Mouse (Mus musculus): Measurements from ENCODE around the gene Ispd. TPM values are rescaled to one million over a fixed set of nuclear protein-coding genes. Genes with fewer than 3 reads are reported as not detected.

Gene Ispd
- polyA plus RNA-seq, 1 experiment = 1.4 TPM

DNA sequence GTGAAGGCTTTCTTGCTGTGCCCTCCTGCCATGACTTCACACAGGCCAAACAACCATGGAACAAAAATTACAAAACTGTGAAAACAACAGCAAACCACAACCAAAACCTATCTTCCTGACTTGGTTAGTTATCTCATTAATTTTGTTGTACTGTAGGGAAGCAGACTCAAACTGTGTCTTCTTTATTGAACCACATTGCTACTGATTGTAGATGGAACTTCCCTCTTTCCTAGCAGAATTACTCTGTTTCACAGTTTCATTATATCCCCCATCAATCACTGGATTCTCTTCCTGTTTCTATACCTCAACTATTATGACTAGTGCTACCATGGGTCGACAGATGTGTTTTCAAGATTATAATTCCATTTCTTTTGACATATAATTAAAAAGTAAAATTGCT lies 251.2 kb downstream of the Ispd start:
- no peaks in the 10 kb centered on the region for H3K27me3 ChIP-seq (ENCODE audit: control insufficient read depth, insufficient read depth, insufficient read length)
- no peaks in the 10 kb centered on the region for H3K79me3 ChIP-seq (ENCODE audit: low read depth)
- H3K79me2 ChIP-seq (ENCODE audit: control insufficient read depth, insufficient read depth) = no peaks in the 10 kb centered on the region
- H3K36me3 ChIP-seq (ENCODE audit: control insufficient read depth, insufficient read depth) = no peaks in the 10 kb centered on the region
- no peak overlapping the region for H3K4me3 ChIP-seq (ENCODE audit: insufficient read depth, poor library complexity, severe bottlenecking)
- TF ChIP-seq CEBPB (IDR thresholded peaks at IDR 0.05; ENCODE audit: low read depth) (no peak), MYOG (IDR thresholded peaks at IDR 0.05; ENCODE audit: control insufficient read depth, extremely low read depth, insufficient read length) (no peak), CTCF (IDR thresholded peaks at IDR 0.05; ENCODE audit: control insufficient read depth, insufficient read depth, insufficient read length) (no peak), FOSL1 (IDR thresholded peaks at IDR 0.05; ENCODE audit: insufficient read depth, low read length, poor library complexity, severe bottlenecking) (no peak), USF1 (IDR thresholded peaks at IDR 0.05; ENCODE audit: low read depth) (no peak), MAX (IDR thresholded peaks at IDR 0.05) (no peak), MYOD1 (IDR thresholded peaks at IDR 0.05; ENCODE audit: control insufficient read depth, insufficient read length, low read depth) (no peak)
- H3ac ChIP-seq (ENCODE audit: control insufficient read depth, insufficient read length, low read depth) = no peak overlapping the region

DNA sequence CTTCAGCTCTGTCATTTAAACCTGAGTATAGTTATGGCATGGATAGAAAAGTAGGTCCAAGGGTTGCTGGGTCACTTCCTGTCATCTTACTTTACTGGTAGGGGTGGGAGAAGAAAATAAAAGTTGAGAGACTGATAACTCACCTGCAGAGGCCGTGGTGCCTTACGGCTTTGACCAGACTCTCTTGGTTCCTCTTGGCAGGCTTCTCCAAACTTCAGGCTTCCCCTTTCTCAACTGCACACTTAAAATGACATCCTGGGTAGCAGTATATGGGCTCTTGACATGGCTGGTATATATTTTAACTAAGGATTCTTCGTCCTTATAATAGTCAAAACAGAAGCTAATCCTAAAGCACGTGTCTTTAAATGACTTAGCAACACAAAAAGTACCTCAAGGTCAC lies 266.3 kb downstream of the Ispd start:
- H3K4me3 ChIP-seq (ENCODE audit: insufficient read depth, poor library complexity, severe bottlenecking) = no peak overlapping the region
- H3K79me2 ChIP-seq (ENCODE audit: control insufficient read depth, insufficient read depth) = no peaks in the 10 kb centered on the region
- no peaks in the 10 kb centered on the region for H3K27me3 ChIP-seq (ENCODE audit: control insufficient read depth, insufficient read depth, insufficient read length)
- no peaks in the 10 kb centered on the region for H3K79me3 ChIP-seq (ENCODE audit: low read depth)
- H3K36me3 ChIP-seq (ENCODE audit: control insufficient read depth, insufficient read depth) = no peaks in the 10 kb centered on the region
- no peak overlapping the region for H3ac ChIP-seq (ENCODE audit: control insufficient read depth, insufficient read length, low read depth)
- TF ChIP-seq FOSL1 (IDR thresholded peaks at IDR 0.05; ENCODE audit: insufficient read depth, low read length, poor library complexity, severe bottlenecking) (no peak), MAX (IDR thresholded peaks at IDR 0.05) (no peak), CEBPB (IDR thresholded peaks at IDR 0.05; ENCODE audit: low read depth) (no peak), USF1 (IDR thresholded peaks at IDR 0.05; ENCODE audit: low read depth) (no peak), MYOD1 (IDR thresholded peaks at IDR 0.05; ENCODE audit: control insufficient read depth, insufficient read length, low read depth) (no peak), MYOG (IDR thresholded peaks at IDR 0.05; ENCODE audit: control insufficient read depth, extremely low read depth, insufficient read length) (no peak), CTCF (IDR thresholded peaks at IDR 0.05; ENCODE audit: control insufficient read depth, insufficient read depth, insufficient read length) (no peak)

DNA sequence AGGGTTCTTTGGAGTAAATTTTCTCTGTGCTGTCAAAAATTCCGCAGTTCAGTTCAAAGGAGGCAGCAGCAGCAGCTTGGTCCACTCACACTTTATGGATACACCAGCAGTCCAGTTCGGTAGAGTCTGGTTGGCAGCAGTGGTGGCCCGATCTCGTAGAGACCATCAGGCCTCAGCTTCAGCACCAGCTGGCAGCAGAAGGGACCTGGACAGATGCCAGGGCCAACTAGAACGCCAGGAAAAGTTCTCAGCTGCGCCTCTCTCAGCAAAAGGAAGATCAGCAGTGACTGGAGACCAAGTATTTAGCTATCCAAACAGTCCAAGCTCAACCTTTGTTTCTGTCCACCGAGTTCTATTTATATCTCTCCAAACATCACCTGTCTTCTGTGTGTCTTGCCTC lies 281.2 kb downstream of the Ispd start:
- no peaks in the 10 kb centered on the region for H3K36me3 ChIP-seq (ENCODE audit: control insufficient read depth, insufficient read depth)
- no peaks in the 10 kb centered on the region for H3K79me3 ChIP-seq (ENCODE audit: low read depth)
- H3K27me3 ChIP-seq (ENCODE audit: control insufficient read depth, insufficient read depth, insufficient read length) = no peaks in the 10 kb centered on the region
- TF ChIP-seq CEBPB (IDR thresholded peaks at IDR 0.05; ENCODE audit: low read depth) (no peak), MAX (IDR thresholded peaks at IDR 0.05) (no peak), MYOD1 (IDR thresholded peaks at IDR 0.05; ENCODE audit: control insufficient read depth, insufficient read length, low read depth) (no peak), CTCF (IDR thresholded peaks at IDR 0.05; ENCODE audit: control insufficient read depth, insufficient read depth, insufficient read length) (no peak), MYOG (IDR thresholded peaks at IDR 0.05; ENCODE audit: control insufficient read depth, extremely low read depth, insufficient read length) (no peak), USF1 (IDR thresholded peaks at IDR 0.05; ENCODE audit: low read depth) (no peak), FOSL1 (IDR thresholded peaks at IDR 0.05; ENCODE audit: insufficient read depth, low read length, poor library complexity, severe bottlenecking) (no peak)
- H3K79me2 ChIP-seq (ENCODE audit: control insufficient read depth, insufficient read depth) = no peaks in the 10 kb centered on the region
- no peak overlapping the region for H3ac ChIP-seq (ENCODE audit: control insufficient read depth, insufficient read length, low read depth)
- H3K4me3 ChIP-seq (ENCODE audit: insufficient read depth, poor library complexity, severe bottlenecking) = no peak overlapping the region

DNA sequence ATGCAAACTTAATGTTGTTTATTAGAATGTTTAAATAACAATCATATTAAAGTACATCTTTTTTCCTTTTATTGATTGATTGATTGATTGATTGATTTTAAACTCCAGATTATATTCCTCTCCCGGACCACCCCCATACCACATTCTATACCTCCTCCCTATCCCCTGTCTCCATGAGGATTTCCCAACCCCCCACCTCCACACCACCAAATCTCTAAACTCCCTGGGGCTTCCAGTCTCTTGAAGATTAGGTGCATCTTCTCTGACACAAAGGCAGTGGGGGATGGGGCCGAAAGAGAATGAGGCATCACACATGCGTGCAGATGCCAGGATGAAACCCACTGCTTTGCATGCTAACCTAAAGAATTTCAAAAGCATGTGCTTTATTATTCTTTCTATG lies 283.5 kb downstream of the Ispd start:
- Histone ChIP-seq H3K79me3 (ENCODE audit: low read depth) (no peaks in the 10 kb centered on the region), H3K79me2 (ENCODE audit: control insufficient read depth, insufficient read depth) (no peaks in the 10 kb centered on the region), H3K27me3 (ENCODE audit: control insufficient read depth, insufficient read depth, insufficient read length) (no peaks in the 10 kb centered on the region), H3ac (ENCODE audit: control insufficient read depth, insufficient read length, low read depth) (no peak overlapping the region), H3K4me3 (ENCODE audit: insufficient read depth, poor library complexity, severe bottlenecking) (no peak overlapping the region), H3K36me3 (ENCODE audit: control insufficient read depth, insufficient read depth) (no peaks in the 10 kb centered on the region)
- TF ChIP-seq CEBPB (IDR thresholded peaks at IDR 0.05; ENCODE audit: low read depth) (no peak), MYOG (IDR thresholded peaks at IDR 0.05; ENCODE audit: control insufficient read depth, extremely low read depth, insufficient read length) (no peak), USF1 (IDR thresholded peaks at IDR 0.05; ENCODE audit: low read depth) (no peak)

DNA sequence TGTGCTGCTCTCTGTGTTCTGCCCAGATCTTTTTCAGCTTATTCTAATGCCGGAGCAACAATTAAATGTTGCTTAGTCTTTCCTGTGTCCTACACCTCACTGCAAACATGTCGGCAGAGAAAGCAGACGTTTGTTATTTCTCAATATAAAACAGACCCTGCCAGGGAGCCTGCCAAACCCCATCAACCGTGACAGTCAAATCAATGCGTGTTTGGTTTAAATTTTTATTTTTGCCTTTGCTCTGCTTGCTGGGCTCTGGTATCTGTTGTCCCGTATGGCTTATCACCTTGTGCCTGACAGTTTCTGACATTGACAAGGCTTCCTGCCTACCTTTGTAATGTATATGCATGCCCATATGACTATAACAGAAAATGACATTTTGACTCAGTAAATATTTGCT lies 285.5 kb downstream of the Ispd start:
- no peaks in the 10 kb centered on the region for H3K79me2 ChIP-seq (ENCODE audit: control insufficient read depth, insufficient read depth)
- H3K4me3 ChIP-seq (ENCODE audit: insufficient read depth, poor library complexity, severe bottlenecking) = no peak overlapping the region
- H3K79me3 ChIP-seq (ENCODE audit: low read depth) = no peaks in the 10 kb centered on the region
- H3ac ChIP-seq (ENCODE audit: control insufficient read depth, insufficient read length, low read depth) = no peak overlapping the region
- TF ChIP-seq CEBPB (IDR thresholded peaks at IDR 0.05; ENCODE audit: low read depth) (no peak), MYOG (IDR thresholded peaks at IDR 0.05; ENCODE audit: control insufficient read depth, extremely low read depth, insufficient read length) (no peak), MYOD1 (IDR thresholded peaks at IDR 0.05; ENCODE audit: control insufficient read depth, insufficient read length, low read depth) (no peak), FOSL1 (IDR thresholded peaks at IDR 0.05; ENCODE audit: insufficient read depth, low read length, poor library complexity, severe bottlenecking) (no peak), MAX (IDR thresholded peaks at IDR 0.05) (no peak), CTCF (IDR thresholded peaks at IDR 0.05; ENCODE audit: control insufficient read depth, insufficient read depth, insufficient read length) (no peak), USF1 (IDR thresholded peaks at IDR 0.05; ENCODE audit: low read depth) (no peak)
- no peaks in the 10 kb centered on the region for H3K36me3 ChIP-seq (ENCODE audit: control insufficient read depth, insufficient read depth)
- H3K27me3 ChIP-seq (ENCODE audit: control insufficient read depth, insufficient read depth, insufficient read length) = no peaks in the 10 kb centered on the region

DNA sequence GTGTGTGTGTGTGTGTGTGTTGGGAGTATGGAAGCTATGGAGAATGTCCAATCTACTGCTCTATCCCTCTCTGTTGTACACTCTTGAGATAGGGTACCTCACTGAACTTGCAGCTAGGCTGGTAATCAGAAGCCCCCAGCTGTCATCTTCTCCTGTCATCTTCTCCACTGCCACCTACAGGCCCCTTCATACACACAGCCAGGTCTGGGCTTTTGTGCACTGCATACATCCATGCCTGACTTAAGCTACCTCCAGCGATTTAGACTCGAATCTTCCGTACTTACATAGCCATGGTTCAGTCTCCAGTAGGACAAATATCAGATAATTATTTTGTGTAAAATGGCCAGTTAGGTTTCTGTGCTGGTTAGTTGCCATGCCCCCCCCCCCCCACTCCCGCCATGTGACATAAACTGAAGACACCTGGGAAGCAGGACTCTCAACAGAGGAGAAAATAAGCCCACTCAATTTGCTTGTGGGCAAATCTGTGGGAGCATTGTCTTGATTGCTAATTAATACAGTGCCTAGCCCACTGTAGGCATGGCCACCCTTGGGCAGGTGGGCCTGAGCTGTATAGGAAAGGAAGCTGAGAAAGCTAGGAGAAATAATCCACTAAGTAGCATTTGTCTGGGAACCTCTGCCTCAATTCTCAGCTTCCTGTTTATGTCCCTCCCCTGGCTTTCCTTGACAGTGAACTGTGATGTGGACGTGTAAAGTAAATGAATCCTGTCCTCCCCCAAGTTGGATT lies 289.1 kb downstream of the Ispd start:
- no peak overlapping the region for H3ac ChIP-seq (ENCODE audit: control insufficient read depth, insufficient read length, low read depth)
- no peaks in the 10 kb centered on the region for H3K36me3 ChIP-seq (ENCODE audit: control insufficient read depth, insufficient read depth)
- no peaks in the 10 kb centered on the region for H3K27me3 ChIP-seq (ENCODE audit: control insufficient read depth, insufficient read depth, insufficient read length)
- H3K79me3 ChIP-seq (ENCODE audit: low read depth) = no peaks in the 10 kb centered on the region
- H3K79me2 ChIP-seq (ENCODE audit: control insufficient read depth, insufficient read depth) = no peaks in the 10 kb centered on the region
- no peak overlapping the region for H3K4me3 ChIP-seq (ENCODE audit: insufficient read depth, poor library complexity, severe bottlenecking)
- TF ChIP-seq USF1 (IDR thresholded peaks at IDR 0.05; ENCODE audit: low read depth) = no peak
- no peak for TF ChIP-seq FOSL1 (IDR thresholded peaks at IDR 0.05; ENCODE audit: insufficient read depth, low read length, poor library complexity, severe bottlenecking)
- TF ChIP-seq CTCF (IDR thresholded peaks at IDR 0.05; ENCODE audit: control insufficient read depth, insufficient read depth, insufficient read length) = no peak
- no peak for TF ChIP-seq MYOD1 (IDR thresholded peaks at IDR 0.05; ENCODE audit: control insufficient read depth, insufficient read length, low read depth)
- no peak for TF ChIP-seq MYOG (IDR thresholded peaks at IDR 0.05; ENCODE audit: control insufficient read depth, extremely low read depth, insufficient read length)
- no peak for TF ChIP-seq CEBPB (IDR thresholded peaks at IDR 0.05; ENCODE audit: low read depth)
- no peak for TF ChIP-seq MAX (IDR thresholded peaks at IDR 0.05)
